Mouse (Mus musculus) bone marrow, adult 2 months (tissue): ENCODE results near the gene Dph2.

ENCODE experiments used
- CTCF ChIP-seq: fragments of 200-500 bp; IDR thresholded peaks from 2 replicates; pipeline ENCODE4 v1.5.1; 2011; ENCODE audit warnings: low read length, control low read depth; ENCODE audit not compliant: control insufficient read depth, insufficient read depth
- POLR2A ChIP-seq: fragments of 200-500 bp; IDR thresholded peaks from 2 replicates; pipeline ENCODE4 v1.6.1; 2011; ENCODE audit warnings: low read depth, mild to moderate bottlenecking, control low read depth, low read length, borderline replicate concordance; ENCODE audit not compliant: control insufficient read depth

DNA sequence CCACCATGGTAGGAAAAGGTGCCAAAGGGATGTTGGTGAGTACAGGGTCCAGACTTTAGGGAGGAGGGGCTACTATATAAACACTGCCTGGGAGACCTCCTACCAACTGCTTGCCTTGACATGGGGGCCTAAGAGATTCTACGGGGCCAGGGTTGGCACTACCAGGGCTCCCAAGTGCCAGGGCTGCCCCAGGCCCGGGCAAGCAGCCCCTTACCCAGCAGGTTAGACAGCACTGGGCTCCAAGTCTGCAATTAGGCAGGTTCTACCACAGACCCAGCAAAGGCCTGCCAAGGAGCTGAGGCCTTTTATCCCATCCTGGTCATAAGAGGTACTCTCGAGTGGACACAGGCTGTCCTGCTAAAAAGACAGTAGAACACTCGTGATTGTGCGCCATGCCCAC is 48.7 kb downstream of the Dph2 start:
- TF ChIP-seq CTCF (no peak), POLR2A (no peak)
